In genomic region chr2:10788509-10788908, GRCm38 (mm10) we compare ENCODE assay signal across 8 mouse cellular contexts.
DNase-seq lines count a peak whose midpoint lies in the region; ATAC-seq and TF ChIP-seq lines count a peak whose summit lies in the region.

No protein-coding gene starts in this region.

- no peak for TF ChIP-seq POLR2A in brain, embryonic 14.5 days (IDR thresholded peaks at IDR 0.05; ENCODE audit: borderline replicate concordance, extremely low read depth, insufficient read depth, insufficient read length, poor library complexity, severe bottlenecking)
- TF ChIP-seq POLR2A in thymus, adult 2 months (IDR thresholded peaks at IDR 0.05; ENCODE audit: control insufficient read depth, extremely low read depth, insufficient read depth, low read length, poor library complexity) = no peak

- no peak for TF ChIP-seq CTCF in brain, embryonic 14.5 days (IDR thresholded peaks at IDR 0.05; ENCODE audit: borderline replicate concordance, extremely low read depth, insufficient read depth, insufficient read length)
- no peak for TF ChIP-seq CTCF in thymus, adult 2 months (IDR thresholded peaks at IDR 0.05; ENCODE audit: borderline replicate concordance, control insufficient read depth, extremely low read depth, insufficient read depth, low read length, poor library complexity)

- ATAC-seq in forebrain, embryonic 14.5 days = peak; percentile 95
- no peak for ATAC-seq in forebrain, embryonic 12.5 days (ENCODE audit: low FRiP score)
- ATAC-seq in midbrain, embryonic 13.5 days = 0 out of 2 replicates have a peak, but pooled peaks have one; percentile 30

- 11% methylated on average over 1 of the region's 1 CpGs for WGBS in forebrain, embryonic 14.5 days
- WGBS in forebrain, embryonic 12.5 days = 17% methylated on average over 1 of the region's 1 CpGs
- 12% methylated on average over 1 of the region's 1 CpGs for WGBS in midbrain, embryonic 13.5 days
- WGBS in thymus, adult 2 months = 86% methylated on average over 1 of the region's 1 CpGs

- no peak overlapping the region for H3K9ac ChIP-seq in forebrain, embryonic 14.5 days (ENCODE audit: low read length)
- H3K9ac ChIP-seq in forebrain, embryonic 12.5 days = no peak overlapping the region
- H3K9ac ChIP-seq in midbrain, embryonic 13.5 days (replicated peaks) = no peak overlapping the region

- no peaks in the 10 kb centered on the region for H3K9me3 ChIP-seq in forebrain, embryonic 14.5 days (replicated peaks; ENCODE audit: control insufficient read depth, low read length)
- no peaks in the 10 kb centered on the region for H3K9me3 ChIP-seq in forebrain, embryonic 12.5 days
- no peaks in the 10 kb centered on the region for H3K9me3 ChIP-seq in midbrain, embryonic 13.5 days

- H3K27ac ChIP-seq in forebrain, embryonic 14.5 days (ENCODE audit: low read depth, low read length) = no peak overlapping the region
- no peak overlapping the region for H3K27ac ChIP-seq in forebrain, embryonic 12.5 days
- H3K27ac ChIP-seq in midbrain, embryonic 13.5 days = no peak overlapping the region
- no peak overlapping the region for H3K27ac ChIP-seq in thymus, adult 2 months (ENCODE audit: control insufficient read depth, insufficient read depth, low read length)

- H3K4me2 ChIP-seq in forebrain, embryonic 14.5 days (ENCODE audit: low read length) = no peak overlapping the region
- no peak overlapping the region for H3K4me2 ChIP-seq in forebrain, embryonic 12.5 days
- no peak overlapping the region for H3K4me2 ChIP-seq in midbrain, embryonic 13.5 days (replicated peaks)

- DNase-seq in forebrain, embryonic 14.5 days (ENCODE audit: low spot score) = peak; percentile 90
- peak; percentile 93 for DNase-seq in brain, embryonic 14.5 days (ENCODE audit: low read depth)
- peak; percentile 48 to 68 for DNase-seq in gastrocnemius, adult 8-10 months (ENCODE audit: low spot score in 2 of 2)
- DNase-seq in layer of hippocampus, adult 9-11 months = peak; percentile 88
- no peak for DNase-seq in thymus, adult 2 months
- no peak for DNase-seq in thymus, postnatal 0 days (ENCODE audit: low spot score)

- no peaks in the 10 kb centered on the region for H3K36me3 ChIP-seq in forebrain, embryonic 14.5 days (ENCODE audit: control insufficient read depth, insufficient read depth, low read length)
- H3K36me3 ChIP-seq in forebrain, embryonic 12.5 days (replicated peaks) = no peaks in the 10 kb centered on the region
- no peaks in the 10 kb centered on the region for H3K36me3 ChIP-seq in midbrain, embryonic 13.5 days
- no peaks in the 10 kb centered on the region for H3K36me3 ChIP-seq in thymus, adult 2 months (ENCODE audit: control insufficient read depth, insufficient read depth, low read length)

- H3K27me3 ChIP-seq in forebrain, embryonic 14.5 days (replicated peaks; ENCODE audit: control insufficient read depth, insufficient read depth, low read length) = no peaks in the 10 kb centered on the region
- no peaks in the 10 kb centered on the region for H3K27me3 ChIP-seq in forebrain, embryonic 12.5 days
- H3K27me3 ChIP-seq in midbrain, embryonic 13.5 days = no peaks in the 10 kb centered on the region
- no peaks in the 10 kb centered on the region for H3K27me3 ChIP-seq in thymus, adult 2 months (ENCODE audit: control insufficient read depth, insufficient read depth, low read length)

- H3K4me1 ChIP-seq in forebrain, embryonic 14.5 days (ENCODE audit: control insufficient read depth, insufficient read depth, low read length) = no peaks in the 10 kb centered on the region
- peaks cover 9% of the 10 kb centered on the region; the same call in 1 of the 2 replicates for H3K4me1 ChIP-seq in forebrain, embryonic 12.5 days
- H3K4me1 ChIP-seq in midbrain, embryonic 13.5 days (replicated peaks) = peaks cover 9% of the 10 kb centered on the region
- no peaks in the 10 kb centered on the region for H3K4me1 ChIP-seq in thymus, adult 2 months (replicated peaks; ENCODE audit: control insufficient read depth, insufficient read depth, low read length)

- H3K4me3 ChIP-seq in forebrain, embryonic 14.5 days (ENCODE audit: low read depth, low read length) = no peak overlapping the region
- no peak overlapping the region for H3K4me3 ChIP-seq in forebrain, embryonic 12.5 days (replicated peaks)
- no peak overlapping the region for H3K4me3 ChIP-seq in midbrain, embryonic 13.5 days (replicated peaks)
- H3K4me3 ChIP-seq in thymus, adult 2 months (ENCODE audit: control insufficient read depth, insufficient read depth, low read length) = no peak overlapping the region

Comparison
In these comparisons a context has a peak if more than half of its experiments do, and no peak if none do; other contexts are left out.
1. DNase-seq: peak in forebrain, embryonic 14.5 days (single experiment), brain, embryonic 14.5 days (single experiment), gastrocnemius, adult 8-10 months (2 of 2) and layer of hippocampus, adult 9-11 months (single experiment); none in thymus, adult 2 months (single experiment) and thymus, postnatal 0 days (single experiment).